Mouse (Mus musculus) retina, adult 2 months (tissue): Measurements from ENCODE around the gene Sowahb.

Source experiments
- DNase-seq: peaks from one replicate; pipeline ENCODE4 v3.0.0-alpha.2; 2012; ENCODE audit warnings: low read depth, low spot score

The Sowahb gene

GRCm38 (mm10) chr5:93002615-93003014 is 42.2 kb downstream of the Sowahb start:
- DNase-seq, result no peak

- DNase-seq, result no peak
Measured at GRCm38 (mm10) chr5:93000774-93001757, 43.8 kb downstream of the Sowahb start.

GRCm38 (mm10) chr5:93000060-93000459 is 44.8 kb downstream of the Sowahb start:
- DNase-seq, result no peak

GRCm38 (mm10) chr5:92998494-92999016 is 46.3 kb downstream of the Sowahb start:
- DNase-seq, result no peak

- DNase-seq, result no peak
Measured at GRCm38 (mm10) chr5:92997428-92998120, 47.2 kb downstream of the Sowahb start.

- DNase-seq, result no peak
Measured at GRCm38 (mm10) chr5:92994861-92995260, 50.0 kb downstream of the Sowahb start.

- no peak for DNase-seq
Measured at GRCm38 (mm10) chr5:92994309-92994708, 50.5 kb downstream of the Sowahb start.

GRCm38 (mm10) chr5:92992106-92992505 is 52.7 kb downstream of the Sowahb start:
- DNase-seq, result no peak
